Mouse (Mus musculus): ENCODE results near the gene Tmem45a. TPM values are rescaled to one million over a fixed set of nuclear protein-coding genes. Genes with fewer than 3 reads are reported as not detected.

Tmem45a gene
- polyA plus RNA-seq, 1 experiment = 8.8 TPM

- Histone ChIP-seq H3K4me1 (ENCODE audit: control insufficient read depth, insufficient read depth, low read length) (no peaks in the 10 kb centered on the region), H3K27ac (ENCODE audit: control insufficient read depth, insufficient read depth, low read depth, low read length, poor library complexity) (no peak overlapping the region), H3K4me3 (replicated peaks; ENCODE audit: control insufficient read depth, low read depth, low read length) (no peak overlapping the region)
- WGBS = 87% methylated on average over 2 of the region's 2 CpGs
- no peak for TF ChIP-seq CTCF (IDR thresholded peaks at IDR 0.05; ENCODE audit: control insufficient read depth, insufficient read depth, low read length)
- no peak for TF ChIP-seq POLR2A (IDR thresholded peaks at IDR 0.05; ENCODE audit: borderline replicate concordance, control insufficient read depth, low read depth, low read length)
Observed at GRCm38 (mm10) chr16:56785943-56786342, 100.0 kb downstream of the Tmem45a start.

GRCm38 (mm10) chr16:56771163-56772105 is 114.5 kb downstream of the Tmem45a start:
- 48% methylated on average over 10 of the region's 10 CpGs for WGBS
- H3K27ac ChIP-seq (ENCODE audit: control insufficient read depth, insufficient read depth, low read depth, low read length, poor library complexity) = no peak overlapping the region
- TF ChIP-seq POLR2A (IDR thresholded peaks at IDR 0.05; ENCODE audit: borderline replicate concordance, control insufficient read depth, low read depth, low read length) = no peak
- no peak for TF ChIP-seq CTCF (IDR thresholded peaks at IDR 0.05; ENCODE audit: control insufficient read depth, insufficient read depth, low read length)
- no peaks in the 10 kb centered on the region for H3K4me1 ChIP-seq (ENCODE audit: control insufficient read depth, insufficient read depth, low read length)
- no peak overlapping the region for H3K4me3 ChIP-seq (replicated peaks; ENCODE audit: control insufficient read depth, low read depth, low read length)

Other genes with a start within 250 kb of the Tmem45a start
- gene Tfg, start 168.7 kb downstream of the Tmem45a start, polyA plus RNA-seq (2011; ENCODE audit: insufficient read depth, insufficient read length, low replicate concordance, missing spikeins) = 8.8 and 21.2 TPM in 2 replicates
- 0.36 and 0.55 TPM in 2 replicates for gene Adgrg7, start 90.3 kb downstream of the Tmem45a start, polyA plus RNA-seq (2011; ENCODE audit: insufficient read depth, insufficient read length, low replicate concordance, missing spikeins)
- gene Lnp1, start 41.9 kb upstream of the Tmem45a start, polyA plus RNA-seq (2011; ENCODE audit: insufficient read depth, insufficient read length, low replicate concordance, missing spikeins) = not detected in 2 replicates
- gene Tmem45a2, start 185.2 kb upstream of the Tmem45a start, polyA plus RNA-seq (2011; ENCODE audit: insufficient read depth, insufficient read length, low replicate concordance, missing spikeins) = 1.0 TPM in 1 of 2 replicates, not detected in the other
- 6.7 and 13.2 TPM in 2 replicates for gene Tomm70a, start 235.5 kb upstream of the Tmem45a start, polyA plus RNA-seq (2011; ENCODE audit: insufficient read depth, insufficient read length, low replicate concordance, missing spikeins)

Measured in bone marrow, adult 2 months (tissue).